Mouse (Mus musculus) right cerebral cortex, postnatal 14 days (tissue): ENCODE data around the gene Nelfcd.

Experiments used
- DNase-seq: peaks from one replicate; pipeline ENCODE4 v3.0.0; 2022

The Nelfcd gene

DNA sequence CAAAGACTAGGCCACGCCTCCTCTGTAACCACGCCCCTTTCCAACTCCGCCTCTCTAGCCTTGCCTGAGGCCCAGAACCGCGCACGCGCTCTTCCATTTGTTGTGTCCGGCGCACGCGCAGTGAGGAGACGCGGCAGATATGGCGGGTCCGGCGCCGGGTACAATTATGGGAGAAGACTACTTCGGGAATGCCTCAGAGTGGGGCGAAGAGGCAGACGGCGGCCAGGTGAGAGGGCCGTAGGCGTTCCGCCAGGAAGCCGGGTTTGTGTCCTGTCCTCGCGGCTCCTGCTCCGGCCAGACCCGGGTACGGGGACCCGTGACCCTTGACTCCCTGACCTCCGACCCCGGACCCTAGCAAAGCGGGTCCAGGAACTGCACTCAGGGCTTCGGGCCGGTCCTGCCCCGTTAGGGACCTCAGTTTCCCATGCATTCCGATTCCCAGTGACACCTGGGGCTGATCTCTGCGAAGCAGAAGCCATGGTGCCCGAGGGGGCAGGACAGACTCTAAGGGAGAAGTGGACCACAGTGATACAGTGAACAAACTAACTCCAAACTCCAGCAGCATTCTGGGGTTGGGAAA lies at the start of gene Nelfcd:
Gene Nelfcd, plus strand, starts transcription at position 74 of the 580 bp plus-strand sequence.
- peak; percentile 94 for DNase-seq

DNA sequence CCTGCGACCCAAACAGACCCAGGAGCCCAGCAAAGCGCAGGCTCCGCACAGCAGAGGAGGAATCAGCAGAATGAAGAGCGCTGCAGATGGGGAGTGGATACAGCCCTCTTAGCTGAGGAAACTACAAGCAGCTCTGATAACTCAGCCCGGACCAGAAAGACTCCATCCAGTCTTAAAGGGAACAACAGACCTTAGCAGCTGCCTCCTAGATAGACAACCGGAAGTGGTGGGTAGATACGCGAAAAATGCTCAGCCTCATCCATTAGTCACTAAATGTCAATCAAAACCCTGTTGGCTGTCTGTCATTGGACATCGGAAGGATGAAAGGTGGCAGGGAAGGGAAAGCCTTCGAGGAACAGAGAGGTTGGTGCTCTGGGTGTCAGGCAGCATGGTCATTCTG lies 49.0 kb upstream of the Nelfcd start:
- DNase-seq = no peak

DNA sequence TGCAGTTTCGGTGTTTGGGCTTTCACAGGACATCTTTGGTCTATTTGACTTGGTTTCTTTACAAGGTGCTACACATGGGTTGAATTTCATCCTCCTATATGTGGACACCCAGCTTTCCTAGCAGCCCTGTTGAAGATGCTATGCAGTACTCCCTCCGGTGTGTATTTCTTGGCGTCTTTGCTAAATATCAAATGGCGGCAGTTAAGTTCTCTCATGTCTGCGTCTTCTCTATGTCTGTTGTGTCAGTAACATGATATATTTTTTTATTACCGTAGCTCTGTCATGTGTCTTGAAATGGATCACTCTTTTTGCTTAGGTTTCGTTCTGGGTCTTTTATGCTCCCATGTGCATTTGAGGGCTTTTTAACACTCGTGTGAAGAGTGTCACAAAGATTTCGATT lies 34.6 kb upstream of the Nelfcd start:
- DNase-seq = no peak

DNA sequence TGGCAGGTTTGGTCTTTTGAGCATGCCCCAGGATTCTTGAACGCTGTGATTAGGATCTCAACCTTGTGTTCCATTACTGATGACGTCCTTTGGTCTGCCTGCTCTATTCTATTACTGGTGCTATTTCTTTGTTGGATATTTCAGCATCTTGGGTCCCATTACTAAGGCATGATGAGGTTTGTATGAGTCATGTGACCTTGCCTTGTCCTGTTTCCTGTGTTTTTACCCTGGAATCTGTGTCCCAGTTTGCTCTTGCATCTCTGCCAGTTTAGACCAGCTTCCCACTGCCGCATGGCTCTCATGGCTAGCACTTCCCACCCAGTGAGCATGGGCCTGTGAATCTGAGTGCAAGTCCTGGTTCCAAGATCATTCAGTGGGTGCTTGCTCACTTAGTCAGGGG lies 23.7 kb upstream of the Nelfcd start:
- DNase-seq = no peak

DNA sequence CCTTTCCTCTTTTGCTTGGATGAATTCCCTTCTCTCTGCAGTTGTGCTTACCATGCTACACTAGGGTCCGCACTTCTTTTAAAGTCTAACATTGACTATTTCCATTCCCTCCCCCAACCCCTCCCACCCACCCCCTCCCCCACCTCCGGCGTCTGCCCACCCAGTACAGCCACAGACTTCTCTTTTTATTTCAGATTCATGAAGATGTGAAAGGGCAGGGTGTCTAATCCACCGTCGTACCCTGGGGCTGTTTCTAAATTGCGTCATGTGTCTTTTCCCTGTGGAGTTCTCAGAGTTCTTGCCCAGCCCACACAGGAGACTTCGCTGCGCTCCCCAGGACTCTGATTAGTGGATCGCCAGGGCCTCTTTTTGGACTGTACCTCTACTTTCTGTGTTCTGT lies 23.1 kb upstream of the Nelfcd start:
- no peak for DNase-seq

DNA sequence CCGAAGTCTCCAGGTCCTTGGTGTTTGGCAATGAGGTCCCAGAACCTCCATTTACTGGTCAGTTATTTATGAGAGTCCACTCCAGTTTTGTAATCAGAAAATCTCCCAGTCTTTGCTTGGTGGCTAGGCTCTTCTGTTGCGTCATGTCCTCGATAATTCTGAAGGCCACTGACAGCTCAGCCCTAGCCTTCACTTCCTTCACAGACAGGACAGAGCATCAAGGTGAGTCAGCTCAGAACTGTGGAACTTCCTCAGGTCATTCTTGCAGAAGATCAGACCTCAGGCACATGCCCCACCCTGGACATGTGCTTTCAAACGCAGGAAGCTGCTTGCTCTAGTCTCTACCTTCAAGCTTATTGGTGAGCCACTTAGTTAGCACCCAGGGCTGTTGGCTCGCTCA lies 22.2 kb upstream of the Nelfcd start:
- DNase-seq = no peak

DNA sequence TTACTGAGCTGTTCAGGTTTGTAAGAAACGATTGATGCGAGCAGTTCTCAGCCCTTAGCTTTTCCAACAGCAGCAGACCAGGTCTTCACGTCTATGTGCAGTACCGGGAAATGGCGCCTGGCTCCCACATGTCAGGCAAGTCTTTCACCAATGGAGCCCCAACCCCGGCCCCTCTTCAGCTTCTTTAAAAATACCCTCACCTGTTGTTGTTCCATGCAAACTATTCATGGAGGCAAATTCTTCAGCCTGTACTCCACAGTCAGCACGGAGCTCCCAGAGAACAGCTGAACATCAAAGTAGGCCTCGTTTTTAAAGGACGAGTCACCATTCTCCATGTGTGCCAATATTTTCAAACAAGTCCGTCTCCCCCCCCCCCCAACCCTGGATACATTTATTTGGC lies 19.0 kb upstream of the Nelfcd start:
- no peak for DNase-seq

DNA sequence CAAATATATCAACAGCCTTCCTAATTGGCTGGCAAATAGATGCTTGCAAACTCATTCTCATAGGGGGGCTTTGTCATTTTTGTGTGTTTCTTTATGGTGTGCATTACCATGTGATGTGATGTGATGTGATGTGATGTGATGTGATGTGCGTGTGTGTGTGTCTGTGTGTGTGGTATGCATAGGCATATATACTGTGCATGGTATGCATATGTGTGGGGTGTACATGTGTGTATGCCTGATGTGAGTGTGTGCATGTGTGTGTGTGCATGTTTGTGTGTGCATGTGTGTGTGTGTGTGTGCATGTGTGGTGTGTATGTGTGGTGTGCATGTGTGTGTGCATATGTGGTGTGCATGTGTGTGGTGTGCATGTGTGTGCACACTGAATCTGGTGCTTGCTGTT lies 18.5 kb upstream of the Nelfcd start:
- no peak for DNase-seq

DNA sequence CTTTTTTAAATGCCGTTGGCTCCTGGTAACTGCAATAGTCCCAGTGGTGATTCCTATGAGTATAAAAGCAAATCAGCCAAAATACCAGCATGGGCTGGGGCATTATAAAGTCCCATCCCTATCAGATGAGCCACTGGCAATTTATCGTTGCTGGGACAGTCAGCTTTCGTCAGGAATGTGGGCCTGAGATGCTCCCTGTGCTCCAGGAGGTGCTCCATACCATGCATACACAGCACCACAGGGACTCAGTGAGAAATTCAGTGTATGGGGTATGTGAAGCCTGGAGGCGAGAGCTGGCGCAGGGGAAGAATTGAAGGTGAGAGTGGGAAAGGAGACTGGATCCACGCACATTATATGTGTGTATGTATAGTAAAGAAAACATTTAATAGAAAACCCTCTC lies 17.7 kb upstream of the Nelfcd start:
- no peak for DNase-seq

DNA sequence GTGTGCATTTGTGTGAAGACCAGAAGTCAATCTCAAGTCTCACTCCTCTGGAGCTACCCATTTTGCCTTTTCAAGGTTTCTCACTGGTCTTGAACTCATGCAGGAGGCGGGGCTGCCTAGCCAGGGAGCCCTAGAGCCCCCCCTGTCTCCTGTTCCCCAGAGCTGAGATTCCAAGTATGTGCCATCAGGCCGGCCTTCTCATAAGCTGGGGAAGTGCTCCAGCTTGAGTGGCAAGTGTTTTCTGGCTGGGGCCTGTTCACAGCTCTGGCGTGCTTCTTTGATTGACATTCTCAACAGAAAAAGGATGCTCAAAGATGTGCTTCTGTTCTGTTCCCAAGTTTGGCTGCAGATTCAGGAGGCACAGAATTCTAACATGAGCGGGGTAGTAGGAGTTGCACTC lies 15.2 kb upstream of the Nelfcd start:
- DNase-seq = no peak

DNA sequence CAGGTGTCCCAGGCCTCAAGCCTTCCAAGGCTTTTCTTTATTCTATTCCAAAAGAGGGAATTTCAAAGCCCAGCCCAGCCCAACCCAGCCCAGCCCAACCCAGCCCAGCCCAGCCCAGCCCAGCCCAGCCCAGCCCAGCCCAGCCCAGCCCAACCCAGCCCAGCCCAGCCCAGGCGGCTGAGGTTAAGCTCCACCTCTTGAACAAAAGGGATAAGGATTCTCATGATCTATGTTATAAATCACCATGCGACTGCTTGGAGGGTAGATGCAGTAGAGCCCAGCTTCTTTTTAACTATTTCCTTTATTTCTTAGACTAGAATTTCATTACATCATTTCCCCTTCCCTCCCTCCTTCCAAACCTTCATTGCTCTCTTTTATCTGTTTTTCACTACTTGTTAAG lies 5.4 kb upstream of the Nelfcd start:
- no peak for DNase-seq

DNA sequence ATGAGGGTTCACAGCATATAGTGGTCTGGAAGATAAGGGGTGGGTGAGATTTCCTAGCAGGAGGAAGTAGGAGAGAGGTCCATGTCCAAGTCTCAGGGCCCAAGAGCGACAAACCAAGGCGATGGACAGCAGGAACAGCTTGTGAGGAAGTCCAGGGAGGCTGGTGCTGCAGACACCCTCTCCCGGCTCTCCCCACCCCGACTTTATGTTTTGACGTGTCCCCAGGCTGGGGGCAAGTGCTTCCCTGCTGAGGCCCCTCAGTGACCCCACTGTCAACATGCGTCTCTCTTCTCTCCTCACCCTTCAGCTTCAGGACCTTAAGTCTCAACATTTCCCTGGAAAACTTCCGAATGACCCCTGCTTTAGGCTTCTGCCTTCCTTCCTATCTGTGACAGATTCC lies 2.5 kb upstream of the Nelfcd start:
- no peak for DNase-seq

DNA sequence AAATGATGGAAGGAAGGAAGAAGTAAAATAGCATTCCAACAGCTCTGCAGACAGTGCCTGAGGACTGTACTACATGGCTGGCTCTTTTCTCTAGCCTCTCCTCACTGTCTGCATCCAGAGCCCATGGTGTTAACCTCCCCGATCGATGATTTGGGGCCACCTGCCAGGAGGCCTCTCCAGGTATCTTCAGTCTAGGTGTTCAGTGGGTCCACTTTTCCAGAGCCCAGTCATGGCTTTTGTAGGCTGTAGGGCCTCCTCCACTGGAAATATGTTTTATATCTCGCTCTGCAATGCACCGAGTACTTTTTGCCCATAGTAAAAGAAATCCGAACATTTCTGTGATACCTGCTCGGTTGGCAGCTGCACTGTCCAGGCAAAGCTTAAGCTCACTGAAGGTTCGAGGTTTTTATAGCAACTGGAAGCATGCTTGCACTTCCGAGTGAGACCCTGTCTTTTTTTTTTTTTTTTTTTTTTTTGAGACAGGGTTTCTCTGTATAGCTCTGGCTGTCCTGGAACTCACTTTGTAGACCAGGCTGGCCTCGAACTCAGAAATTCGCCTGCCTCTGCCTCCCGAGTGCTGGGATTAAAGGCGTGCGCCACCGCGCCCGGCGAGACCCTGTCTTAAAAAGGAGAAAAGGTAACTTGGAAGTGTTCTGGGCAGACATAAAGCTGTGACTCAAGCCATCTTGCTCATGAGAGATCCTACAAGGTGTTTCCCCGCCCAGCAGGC lies 438 bp upstream of the Nelfcd start:
- no peak for DNase-seq

DNA sequence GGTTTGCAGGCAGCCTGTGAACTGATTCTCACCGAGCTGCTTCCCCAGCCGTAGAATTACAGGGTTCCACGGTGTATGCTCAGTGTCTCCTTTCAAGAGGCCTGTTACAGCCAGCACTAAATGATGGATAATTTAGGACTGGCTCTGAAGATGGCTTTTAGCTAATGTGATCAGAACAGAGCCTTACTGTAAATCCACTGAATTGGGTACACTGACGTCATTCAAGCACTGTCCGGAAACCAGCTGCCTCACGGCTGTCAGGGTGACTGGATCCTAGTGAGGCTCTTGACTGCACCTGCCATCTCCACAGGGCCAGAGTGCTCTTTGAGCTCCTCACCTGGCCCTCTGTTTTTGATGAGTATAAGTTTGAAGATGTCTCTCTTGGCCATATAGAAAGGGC lies 5.5 kb downstream of the Nelfcd start:
- no peak for DNase-seq

DNA sequence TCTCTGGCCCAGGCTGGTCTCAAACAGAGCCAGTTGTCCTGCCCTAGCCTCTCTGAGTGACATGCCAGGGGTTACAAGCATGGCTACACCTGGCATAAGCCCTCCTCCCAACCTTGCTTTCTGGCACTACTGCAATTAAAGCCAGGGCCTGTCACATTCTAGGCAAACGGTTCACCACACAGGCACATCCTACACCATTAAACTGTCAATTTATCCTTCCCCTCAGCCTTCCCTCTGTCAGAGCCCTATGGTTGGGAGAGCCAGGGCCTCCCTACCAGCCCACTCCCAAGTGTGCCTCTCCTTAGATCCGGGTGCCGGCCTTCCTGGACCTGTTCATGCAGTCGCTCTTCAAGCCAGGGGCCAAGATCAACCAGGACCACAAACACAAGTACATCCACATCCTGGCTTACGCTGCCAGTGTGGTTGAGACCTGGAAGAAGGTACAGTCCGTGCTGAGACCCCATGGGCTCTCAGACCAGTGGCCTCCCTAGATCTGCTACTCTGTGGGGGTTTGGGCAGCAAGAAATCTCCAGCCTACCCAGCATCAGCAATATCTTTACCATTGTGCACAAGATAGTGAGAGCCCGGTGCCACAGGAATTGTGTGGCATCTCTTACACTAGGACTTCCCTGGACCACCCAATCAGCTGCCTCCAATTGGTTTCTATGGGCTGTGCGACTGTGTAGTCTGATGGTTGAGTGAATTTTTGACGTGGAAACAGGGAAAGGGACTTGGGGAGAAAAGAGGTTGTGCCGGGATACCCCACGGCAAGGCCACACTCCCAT lies 8.9 kb downstream of the Nelfcd start:
- no peak for DNase-seq

DNA sequence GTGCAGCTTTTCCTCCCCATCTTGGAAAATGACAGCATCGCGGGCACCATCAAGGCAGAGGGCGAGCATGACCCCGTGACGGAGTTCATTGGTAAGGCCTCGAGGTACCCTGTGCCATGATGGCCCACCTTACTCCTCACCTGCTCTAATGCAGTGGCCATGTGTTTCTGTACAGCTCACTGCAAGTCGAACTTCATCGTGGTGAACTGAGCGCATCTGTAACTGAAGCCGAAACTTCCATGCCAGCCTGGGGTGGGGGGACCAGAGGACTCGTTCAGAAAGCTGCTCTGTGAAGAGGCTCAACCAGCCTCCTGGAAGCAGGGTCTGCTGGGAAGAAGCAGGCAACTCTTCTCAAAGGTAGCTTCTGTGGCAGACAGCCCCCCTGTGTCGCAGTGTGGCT lies 11.3 kb downstream of the Nelfcd start:
- no peak for DNase-seq

DNA sequence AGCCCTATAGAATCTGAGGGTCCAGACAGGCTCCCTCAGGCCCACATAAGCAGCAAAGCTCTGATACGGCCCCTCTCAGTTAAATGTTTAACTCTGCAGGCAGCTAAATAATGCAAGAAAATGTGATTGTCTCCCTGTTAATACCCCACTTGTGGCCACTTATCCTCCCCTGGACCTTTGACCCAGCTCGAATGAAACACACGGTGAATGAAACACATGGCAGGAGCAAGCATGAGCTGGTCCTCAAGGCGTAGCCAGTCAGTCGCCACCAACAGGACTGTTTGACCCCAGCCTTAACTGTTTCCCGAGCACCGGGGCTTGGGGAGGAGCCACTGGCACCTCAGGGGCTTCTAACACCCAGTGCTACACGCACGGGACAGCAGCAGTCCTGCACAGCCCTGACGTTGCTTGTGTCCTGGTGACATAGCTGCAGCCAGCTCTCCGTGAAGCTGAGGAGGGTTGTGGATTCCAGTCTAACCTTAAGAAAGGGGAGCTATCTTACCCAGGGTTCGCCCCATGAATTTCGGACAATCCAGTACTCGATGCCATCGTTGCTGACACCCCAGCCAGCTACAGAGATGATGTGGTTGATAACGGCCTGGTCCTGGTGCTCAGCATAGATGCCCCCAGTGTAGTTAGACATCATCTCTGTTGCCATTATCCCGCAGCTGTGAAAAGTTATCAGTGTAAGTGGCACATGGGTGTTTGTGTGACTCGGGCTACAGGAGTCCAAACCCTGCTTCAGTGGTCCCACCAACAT lies 12.7 kb downstream of the Nelfcd start:
- no peak for DNase-seq

DNA sequence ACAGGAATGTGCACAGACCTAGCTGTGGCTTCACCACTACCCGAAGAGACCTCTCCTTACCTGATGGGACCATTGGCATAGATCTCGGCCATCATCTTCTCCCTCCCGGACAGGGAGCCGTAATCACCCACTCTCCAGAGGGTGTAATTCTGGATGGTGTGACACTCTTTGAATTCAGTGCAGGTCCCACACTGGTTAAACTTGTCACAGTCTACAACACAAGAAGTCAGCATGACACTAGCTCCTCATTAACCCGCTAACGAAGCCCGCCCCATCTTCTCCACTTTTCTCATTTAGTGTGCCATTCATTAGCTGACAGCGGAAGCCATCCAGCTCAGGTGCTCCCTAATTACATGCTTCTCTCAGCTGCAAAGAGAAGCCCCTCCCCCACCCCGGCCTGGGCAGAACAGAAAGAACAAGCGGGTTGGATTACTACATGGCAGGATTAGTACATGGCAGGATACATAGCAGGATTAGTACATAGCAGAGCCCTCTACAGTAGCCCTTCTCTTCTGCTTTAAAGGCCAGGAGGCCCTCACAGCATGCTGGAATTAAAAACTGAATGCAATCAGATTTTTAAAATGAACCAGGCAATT lies 13.5 kb downstream of the Nelfcd start:
- DNase-seq = no peak

DNA sequence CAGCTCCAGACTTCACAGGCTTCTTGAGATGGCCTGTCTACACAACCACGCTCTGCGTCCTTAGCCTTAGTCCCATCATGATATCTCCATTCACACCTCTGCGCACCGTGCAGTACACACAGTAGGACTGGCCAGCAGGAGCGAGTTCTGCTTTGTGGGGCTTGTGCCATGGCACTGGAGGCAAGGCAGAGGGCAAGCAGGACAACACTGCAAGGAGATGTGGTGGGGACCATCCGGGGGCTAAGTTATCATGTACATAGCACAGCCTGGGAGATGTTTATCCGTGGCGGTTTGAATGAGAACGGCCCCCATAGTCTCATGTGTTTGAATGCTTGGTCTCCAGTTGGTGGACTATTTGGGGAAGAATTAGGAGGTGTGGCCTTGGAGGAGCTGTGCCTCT lies 19.3 kb downstream of the Nelfcd start:
- DNase-seq = no peak

DNA sequence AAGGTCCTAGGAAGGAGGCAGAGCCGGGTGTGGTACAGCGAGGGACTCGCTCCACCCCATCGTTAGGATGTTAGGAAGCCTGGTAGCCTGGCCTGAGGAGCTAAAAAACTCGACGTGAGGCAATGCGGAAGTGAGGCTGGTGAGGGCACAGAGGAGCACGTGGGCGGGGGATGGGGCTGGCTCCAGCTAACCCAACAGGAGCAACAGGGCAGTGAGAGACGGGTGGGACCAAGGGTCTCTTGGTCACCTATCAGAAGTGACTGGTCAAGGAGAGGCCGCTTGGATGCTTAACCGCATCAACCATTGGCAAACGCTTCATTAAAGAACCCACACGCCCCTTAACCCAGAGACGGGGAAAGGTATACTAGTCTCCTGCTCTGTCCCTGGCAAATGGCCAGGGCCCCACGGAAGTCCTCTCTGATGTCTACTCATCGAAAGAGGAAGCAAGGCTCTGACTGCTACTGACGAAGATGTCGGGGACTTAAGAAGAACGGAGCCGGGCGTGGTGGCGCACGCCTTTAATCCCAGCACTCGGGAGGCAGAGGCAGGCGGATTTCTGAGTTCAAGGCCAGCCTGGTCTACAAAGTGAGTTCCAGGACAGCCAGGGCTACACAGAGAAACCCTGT lies 20.6 kb downstream of the Nelfcd start:
- no peak for DNase-seq

DNA sequence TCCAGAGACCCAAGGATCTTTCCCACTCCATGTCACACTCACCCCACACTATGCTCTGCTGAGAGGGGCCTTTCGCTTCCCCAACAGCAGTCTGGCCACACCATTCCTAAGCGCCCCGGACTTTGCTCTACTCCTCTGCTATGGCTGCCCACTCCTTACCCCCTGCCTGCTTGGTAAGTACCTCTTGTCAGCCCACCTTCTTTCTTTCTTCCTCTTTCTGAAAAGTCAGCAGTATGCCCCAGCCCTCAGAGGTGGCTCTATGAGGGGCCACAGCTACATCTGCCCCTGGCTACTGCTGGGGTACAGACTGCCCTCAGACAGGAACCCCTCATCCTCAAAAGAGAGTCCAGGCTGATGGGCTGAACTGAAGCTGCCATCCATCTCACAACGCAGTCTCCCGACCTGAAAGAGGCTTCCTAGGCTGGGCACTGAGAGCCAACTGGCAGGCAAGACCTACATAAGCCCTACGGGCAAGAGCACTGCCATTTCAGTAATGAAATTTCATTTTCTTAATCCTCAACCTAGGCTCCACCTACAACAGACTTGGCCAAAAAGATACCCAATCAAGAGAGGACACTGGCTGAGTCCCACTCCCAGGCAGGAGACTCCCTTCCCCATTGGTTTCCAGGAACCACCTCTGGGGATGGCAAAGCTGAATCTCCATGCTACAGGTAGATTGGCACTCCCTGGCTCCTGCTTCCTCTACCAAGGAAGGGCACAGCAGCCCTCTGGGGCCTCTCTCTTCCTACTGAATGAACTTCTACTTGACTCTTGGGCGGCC lies 21.5 kb downstream of the Nelfcd start:
- DNase-seq = no peak

DNA sequence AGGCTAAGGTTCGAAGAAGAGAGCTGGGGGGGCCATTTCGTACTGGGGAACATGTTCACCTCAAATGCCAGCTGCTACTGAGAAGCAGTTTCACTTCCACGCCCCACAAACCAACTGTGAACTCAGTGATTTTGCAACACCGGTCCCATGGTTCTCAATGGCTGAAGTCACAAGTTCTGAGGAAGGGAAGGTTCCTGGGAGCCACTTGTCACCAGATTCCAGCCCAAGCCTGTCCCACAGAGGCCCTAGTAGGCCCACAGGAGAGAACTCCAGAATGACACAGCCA lies 22.0 kb downstream of the Nelfcd start:
- DNase-seq = no peak
